Mouse (Mus musculus) forebrain, postnatal 0 days (tissue): ENCODE data around the gene Ppfia1. TPM values are rescaled to one million over a fixed set of nuclear protein-coding genes. Genes with fewer than 3 reads are reported as not detected.

Experiments used
- ATAC-seq: fragments of 200-750 bp; cut with Nextera tagmentation; 2 replicates; pipeline ENCODE4 v1.8.0; 2017; ENCODE audit warnings: mild to moderate bottlenecking, moderate library complexity
- DNase-seq: peaks from one replicate; pipeline ENCODE4 v3.0.0-alpha.2; 2015
- H3K27ac ChIP-seq: fragments of 300-500 bp; sonication (generic); 2 replicates; pipeline ENCODE4 v1.5.1; 2014; ENCODE audit warnings: low read depth, mild to moderate bottlenecking, antibody characterized with exemption, low read length, moderate library complexity, mixed read lengths
- H3K27me3 ChIP-seq: fragments of 300-500 bp; sonication (generic); 2 replicates; pipeline ENCODE4 v1.6.1; 2014; ENCODE audit warnings: mild to moderate bottlenecking, low read length, mixed read lengths; ENCODE audit not compliant: insufficient read depth
- H3K36me3 ChIP-seq: fragments of 300-500 bp; sonication (generic); 2 replicates; pipeline ENCODE4 v1.6.1; 2014; ENCODE audit warnings: mild to moderate bottlenecking, moderate library complexity; ENCODE audit not compliant: insufficient read depth
- H3K4me1 ChIP-seq: fragments of 300-500 bp; sonication (generic); 2 replicates; pipeline ENCODE4 v1.6.1; 2014; ENCODE audit warnings: antibody characterized with exemption; ENCODE audit not compliant: insufficient read depth
- H3K4me2 ChIP-seq: fragments of 300-500 bp; sonication (generic); 2 replicates; pipeline ENCODE4 v1.6.1; 2014; ENCODE audit warnings: low read depth, mild to moderate bottlenecking, moderate library complexity
- H3K4me3 ChIP-seq: fragments of 300-500 bp; sonication (generic); 2 replicates; pipeline ENCODE4 v1.5.1; 2014; ENCODE audit warnings: low read depth, low read length, mixed read lengths
- H3K9ac ChIP-seq: fragments of 300-500 bp; sonication (generic); 2 replicates; pipeline ENCODE4 v1.6.1; 2014; ENCODE audit warnings: mild to moderate bottlenecking
- H3K9me3 ChIP-seq: fragments of 300-500 bp; sonication (generic); 2 replicates; pipeline ENCODE4 v1.6.1; 2016; ENCODE audit warnings: low read length
- CTCF ChIP-seq: sonication (generic); IDR thresholded peaks from 2 replicates; pipeline ENCODE4 v1.5.1; 2016; ENCODE audit warnings: antibody characterized with exemption, control low read depth, low read depth
- WGBS: fragments of 180-500 bp; shearing (Covaris S2); extraction: QIAGEN DNeasy Blood & Tissue Kit; methylation state at CpG from one replicate; pipeline ENCODE4 v1.1.7; 2014; 5-methylcytosine and 5-hydroxymethylcytosine counted together
- polyA plus RNA-seq: library from polyadenylated mRNA; unstranded; fragments of >200 nt; fragmentation: Nextera tagmentation; extraction: Ambion mirVana; gene quantifications from 2 replicates; pipeline ENCODE4 v1.2.1, GENCODE M21; 2015
- total RNA-seq: library from RNA; depleted of rRNA; stranded (reverse); fragments of >200 nt; gene quantifications from 2 replicates; pipeline ENCODE4 v1.2.3, GENCODE M21; 2014

Gene Ppfia1
- total and polyA plus RNA-seq, 2 experiments from 2014 or later: 15.2 to 53.8 TPM

- Histone ChIP-seq H3K36me3 (no peaks in the 10 kb centered on the region), H3K4me2 (no peak overlapping the region), H3K27ac (no peak overlapping the region), H3K4me1 (no peaks in the 10 kb centered on the region), H3K27me3 (no peaks in the 10 kb centered on the region), H3K9me3 (no peaks in the 10 kb centered on the region), H3K9ac (no peak overlapping the region), H3K4me3 (no peak overlapping the region)
- TF ChIP-seq CTCF: no peak
- no peak for DNase-seq
- ATAC-seq: no peak
- WGBS: 59% methylated on average over 3 of the region's 3 CpGs
These were observed 13.6 kb upstream of the Ppfia1 start for GRCm38 (mm10) chr7:144566921-144567682.

GRCm38 (mm10) chr7:144563456-144564155 lies 10.1 kb upstream of the Ppfia1 start:
- TF ChIP-seq CTCF: no peak
- Histone ChIP-seq H3K9ac (no peak overlapping the region), H3K4me3 (no peak overlapping the region), H3K27ac (no peak overlapping the region), H3K4me2 (no peak overlapping the region), H3K9me3 (no peaks in the 10 kb centered on the region), H3K4me1 (no peaks in the 10 kb centered on the region), H3K27me3 (no peaks in the 10 kb centered on the region), H3K36me3 (no peaks in the 10 kb centered on the region)
- WGBS: 42% methylated on average over 9 of the region's 9 CpGs
- ATAC-seq: no peak
- DNase-seq: no peak

GRCm38 (mm10) chr7:144562016-144562415 lies 8.5 kb upstream of the Ppfia1 start:
- no peak overlapping the region for H3K27ac ChIP-seq
- DNase-seq: no peak
- no peak overlapping the region for H3K4me3 ChIP-seq
- no peaks in the 10 kb centered on the region for H3K27me3 ChIP-seq
- no peaks in the 10 kb centered on the region for H3K36me3 ChIP-seq
- ATAC-seq: no peak
- H3K4me1 ChIP-seq: no peaks in the 10 kb centered on the region
- 5% methylated on average over 3 of the region's 3 CpGs for WGBS
- H3K4me2 ChIP-seq: no peak overlapping the region
- H3K9ac ChIP-seq: no peak overlapping the region
- TF ChIP-seq CTCF: no peak
- H3K9me3 ChIP-seq: no peaks in the 10 kb centered on the region

GRCm38 (mm10) chr7:144560594-144560993 lies 7.1 kb upstream of the Ppfia1 start:
- Histone ChIP-seq H3K27me3 (no peaks in the 10 kb centered on the region), H3K9me3 (no peaks in the 10 kb centered on the region), H3K36me3 (no peaks in the 10 kb centered on the region), H3K27ac (no peak overlapping the region), H3K4me1 (no peaks in the 10 kb centered on the region), H3K9ac (no peak overlapping the region), H3K4me3 (no peak overlapping the region), H3K4me2 (no peak overlapping the region)
- 90% methylated on average over 4 of the region's 4 CpGs for WGBS
- ATAC-seq (no peak), DNase-seq (no peak)
- no peak for TF ChIP-seq CTCF

- Histone ChIP-seq H3K27ac (no peak overlapping the region), H3K9ac (no peak overlapping the region), H3K9me3 (no peaks in the 10 kb centered on the region), H3K36me3 (no peaks in the 10 kb centered on the region), H3K4me3 (no peak overlapping the region), H3K27me3 (no peaks in the 10 kb centered on the region), H3K4me2 (no peak overlapping the region), H3K4me1 (peaks cover 5% of the 10 kb centered on the region; the same call in 1 of the 2 replicates)
- no peak for DNase-seq
- 47% methylated on average over 6 of the region's 6 CpGs for WGBS
- ATAC-seq: no peak
- TF ChIP-seq CTCF: 0 out of 2 replicates have a peak, but pooled peaks have one; percentile 30
These were observed 5.0 kb upstream of the Ppfia1 start for GRCm38 (mm10) chr7:144558552-144558951.

GRCm38 (mm10) chr7:144554123-144554472 lies 569 bp upstream of the Ppfia1 start:
- H3K27ac ChIP-seq: peak overlapping the region; percentile 50; the same call in 1 of the 2 replicates
- no peaks in the 10 kb centered on the region for H3K9me3 ChIP-seq
- no peak for DNase-seq
- peak overlapping the region; percentile 85 for H3K4me2 ChIP-seq
- peaks cover 20% of the 10 kb centered on the region; the same call in 1 of the 2 replicates for H3K36me3 ChIP-seq
- TF ChIP-seq CTCF: no peak
- H3K4me3 ChIP-seq: peak overlapping the region; percentile 98
- WGBS: 16% methylated on average over 8 of the region's 8 CpGs
- peaks cover 12% of the 10 kb centered on the region; the same call in 1 of the 2 replicates for H3K4me1 ChIP-seq
- H3K9ac ChIP-seq: peak overlapping the region; percentile 94
- no peak; the same call in 1 of the 2 replicates for ATAC-seq
- no peaks in the 10 kb centered on the region for H3K27me3 ChIP-seq

GRCm38 (mm10) chr7:144552274-144552673 lies 1.3 kb downstream of the Ppfia1 start:
- 88% methylated on average over 8 of the region's 8 CpGs for WGBS
- H3K36me3 ChIP-seq: peaks cover 20% of the 10 kb centered on the region; the same call in 1 of the 2 replicates
- DNase-seq (no peak), ATAC-seq (no peak)
- no peak for TF ChIP-seq CTCF
- peaks cover 12% of the 10 kb centered on the region; the same call in 1 of the 2 replicates for H3K4me1 ChIP-seq
- peak overlapping the region; percentile 85 for H3K4me2 ChIP-seq
- H3K27me3 ChIP-seq: no peaks in the 10 kb centered on the region
- no peak overlapping the region for H3K27ac ChIP-seq
- H3K9ac ChIP-seq: peak overlapping the region; percentile 94; the same call in 1 of the 2 replicates
- H3K9me3 ChIP-seq: no peaks in the 10 kb centered on the region
- 0 out of 2 replicates have a peak overlapping the region, but pooled peaks have one; percentile 98 for H3K4me3 ChIP-seq
